Mouse (Mus musculus) liver, postnatal 0 days (tissue): ENCODE measurements around the gene Zfp423. TPM values are rescaled to one million over a fixed set of nuclear protein-coding genes. Genes with fewer than 3 reads are reported as not detected.

Experiments
- ATAC-seq: fragments of 200-750 bp; cut with Nextera tagmentation; 2 replicates; pipeline ENCODE4 v1.8.0; 2017; ENCODE audit warnings: mild to moderate bottlenecking, moderate library complexity
- DNase-seq: peaks from one replicate; pipeline ENCODE4 v3.0.0-alpha.2; 2016
- H3K27ac ChIP-seq: fragments of 300-500 bp; sonication (generic); 2 replicates; pipeline ENCODE4 v1.5.1; 2014; ENCODE audit warnings: antibody characterized with exemption, moderate library complexity, mild to moderate bottlenecking, low read depth
- H3K27me3 ChIP-seq: fragments of 300-500 bp; sonication (generic); 2 replicates; pipeline ENCODE4 v1.6.1; 2014; ENCODE audit warnings: low read length, control low read depth, mixed read lengths; ENCODE audit not compliant: insufficient read depth
- H3K36me3 ChIP-seq: fragments of 300-500 bp; sonication (generic); replicated peaks from 2 replicates; pipeline ENCODE4 v1.6.1; 2014; ENCODE audit warnings: mild to moderate bottlenecking, control low read depth, low read length, moderate library complexity, mixed read lengths; ENCODE audit not compliant: insufficient read depth
- H3K4me1 ChIP-seq: fragments of 300-500 bp; sonication (generic); 2 replicates; pipeline ENCODE4 v1.6.1; 2014; ENCODE audit warnings: antibody characterized with exemption, mild to moderate bottlenecking, control low read depth; ENCODE audit not compliant: insufficient read depth
- H3K4me2 ChIP-seq: fragments of 300-500 bp; sonication (generic); 2 replicates; pipeline ENCODE4 v1.6.1; 2014; ENCODE audit warnings: low read depth, mild to moderate bottlenecking, low read length, moderate library complexity, mixed read lengths
- H3K4me3 ChIP-seq: fragments of 300-500 bp; sonication (generic); 2 replicates; pipeline ENCODE4 v1.5.1; 2014; ENCODE audit warnings: low read depth, low read length
- H3K9ac ChIP-seq: fragments of 300-500 bp; sonication (generic); replicated peaks from 2 replicates; pipeline ENCODE4 v1.6.1; 2014; ENCODE audit warnings: mild to moderate bottlenecking, moderate library complexity
- H3K9me3 ChIP-seq: fragments of 300-500 bp; sonication (generic); 2 replicates; pipeline ENCODE4 v1.6.1; 2016; ENCODE audit warnings: mild to moderate bottlenecking, control low read depth, low read length, mixed read lengths
- CTCF ChIP-seq: sonication (generic); IDR thresholded peaks from 2 replicates; pipeline ENCODE4 v1.5.1; 2016; ENCODE audit warnings: antibody characterized with exemption, low read depth
- EP300 ChIP-seq: IDR thresholded peaks from 2 replicates; pipeline ENCODE4 v1.6.1; 2016; ENCODE audit warnings: antibody characterized with exemption, low read depth, mild to moderate bottlenecking
- WGBS: fragments of 180-500 bp; shearing (Covaris S2); extraction: QIAGEN DNeasy Blood & Tissue Kit; methylation state at CpG from one replicate; pipeline ENCODE4 v1.1.7; 2014; ENCODE audit not compliant: insufficient replicate concordance; 5-methylcytosine and 5-hydroxymethylcytosine counted together
- polyA plus RNA-seq: library from polyadenylated mRNA; unstranded; fragments of >200 nt; fragmentation: Nextera tagmentation; extraction: Ambion mirVana; gene quantifications from 2 replicates; pipeline ENCODE4 v1.2.1, GENCODE M21; 2015

Zfp423 gene
- polyA plus RNA-seq, 1 experiment from 2014 or later, result 0.31 TPM

DNA sequence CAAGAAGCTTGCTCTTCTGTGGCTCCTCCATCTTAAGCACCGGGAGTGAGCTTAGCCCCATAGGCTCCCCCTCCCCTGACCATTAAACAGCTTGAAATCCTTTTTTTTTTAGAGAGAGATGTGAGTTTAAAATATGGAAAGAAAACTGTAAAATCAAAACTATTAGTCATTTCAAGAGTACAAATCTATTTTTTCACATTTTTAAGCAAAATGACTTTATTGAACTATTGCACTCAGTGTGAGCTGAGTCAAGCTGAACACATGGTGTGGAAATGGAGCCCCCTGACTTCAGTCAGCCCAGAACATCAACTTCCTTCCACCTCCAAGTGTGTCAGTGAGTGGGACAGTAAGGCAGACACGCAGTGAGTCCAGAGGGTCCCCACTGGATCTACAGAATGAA lies 339.9 kb downstream of the Zfp423 start:
- no peaks in the 10 kb centered on the region for H3K27me3 ChIP-seq
- no peak overlapping the region for H3K4me2 ChIP-seq
- ATAC-seq (no peak), DNase-seq (no peak)
- 55% methylated on average over 2 of the region's 2 CpGs for WGBS
- no peak overlapping the region for H3K4me3 ChIP-seq
- no peaks in the 10 kb centered on the region for H3K9me3 ChIP-seq
- no peaks in the 10 kb centered on the region for H3K36me3 ChIP-seq
- TF ChIP-seq CTCF (no peak), EP300 (no peak)
- H3K9ac ChIP-seq, result no peak overlapping the region
- H3K4me1 ChIP-seq, result no peaks in the 10 kb centered on the region
- H3K27ac ChIP-seq, result no peak overlapping the region

DNA sequence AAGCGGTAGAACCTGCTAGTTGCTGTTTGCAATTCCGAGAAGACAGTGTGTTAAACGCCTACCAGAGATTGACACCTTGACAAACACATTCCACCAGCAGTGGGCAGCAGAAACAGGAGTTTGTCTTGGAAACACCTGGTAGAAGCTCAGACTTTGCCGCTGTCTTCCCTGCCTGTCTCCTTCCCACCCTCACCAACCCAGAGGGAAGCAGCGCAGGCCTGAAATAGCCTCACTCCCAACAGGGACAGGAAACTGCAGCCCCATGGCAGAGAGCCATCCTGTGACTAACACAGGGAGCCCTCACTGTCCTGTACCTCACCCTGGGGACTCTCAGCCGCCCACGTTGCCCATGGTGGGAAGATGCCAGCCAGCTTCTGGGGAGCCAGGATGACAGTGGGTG lies 340.3 kb downstream of the Zfp423 start:
- ATAC-seq, result no peak
- peak; percentile 19 for DNase-seq

DNA sequence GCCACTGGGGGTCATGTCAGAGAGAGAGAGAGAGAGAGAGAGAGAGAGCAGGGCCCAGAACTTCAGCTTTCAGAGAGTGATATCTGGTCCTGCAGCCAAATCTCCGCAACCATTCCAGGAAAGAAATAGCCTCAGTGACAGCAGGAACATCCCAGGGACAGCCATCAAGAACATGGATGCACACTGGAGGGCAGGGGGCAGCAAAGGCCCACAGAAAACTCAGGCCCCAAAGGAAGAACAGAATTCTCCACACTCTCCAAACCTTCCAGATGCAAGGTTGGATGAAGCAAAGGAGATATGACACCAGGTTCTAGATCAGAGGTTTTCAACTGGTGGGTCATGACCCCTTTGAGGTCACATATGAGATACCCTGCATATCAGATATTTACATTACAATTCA lies 345.7 kb downstream of the Zfp423 start:
- H3K4me2 ChIP-seq, result no peak overlapping the region
- H3K9ac ChIP-seq, result no peak overlapping the region
- 80% methylated on average over 1 of the region's 1 CpGs for WGBS
- no peaks in the 10 kb centered on the region for H3K4me1 ChIP-seq
- no peaks in the 10 kb centered on the region for H3K9me3 ChIP-seq
- ATAC-seq, result no peak
- TF ChIP-seq CTCF (0 out of 2 replicates have a peak, but pooled peaks have one; percentile 8), EP300 (no peak)
- no peak overlapping the region for H3K4me3 ChIP-seq
- no peaks in the 10 kb centered on the region for H3K27me3 ChIP-seq
- H3K36me3 ChIP-seq, result no peaks in the 10 kb centered on the region
- no peak for DNase-seq
- H3K27ac ChIP-seq, result no peak overlapping the region

More for the DNA sequence above, 340.3 kb downstream of the Zfp423 start:
- no peaks in the 10 kb centered on the region for H3K36me3 ChIP-seq
- no peaks in the 10 kb centered on the region for H3K9me3 ChIP-seq
- H3K4me3 ChIP-seq, result no peak overlapping the region
- H3K27me3 ChIP-seq, result no peaks in the 10 kb centered on the region
- no peak overlapping the region for H3K4me2 ChIP-seq
- WGBS, result 43% methylated on average over 7 of the region's 7 CpGs
- H3K4me1 ChIP-seq, result no peaks in the 10 kb centered on the region
- no peak for TF ChIP-seq EP300
- 0 out of 2 replicates have a peak, but pooled peaks have one; percentile 13 for TF ChIP-seq CTCF
- H3K9ac ChIP-seq, result no peak overlapping the region
- no peak overlapping the region for H3K27ac ChIP-seq

Other genes with a start within 250 kb of the Zfp423 start
- gene Cnep1r1, start 159.2 kb upstream of the Zfp423 start, polyA plus RNA-seq, result 17.4 and 19.1 TPM in 2 replicates
- gene Heatr3, start 178.3 kb upstream of the Zfp423 start, polyA plus RNA-seq, result 13.2 and 14.1 TPM in 2 replicates
- gene Tent4b, start 239.6 kb upstream of the Zfp423 start, polyA plus RNA-seq, result 4.6 and 4.8 TPM in 2 replicates